Mouse (Mus musculus) brown adipose tissue, adult 24 weeks (tissue): ENCODE results near the gene Gcg. TPM values are rescaled to one million over a fixed set of nuclear protein-coding genes. Genes with fewer than 3 reads are reported as not detected.

Experiments
- H3K27ac ChIP-seq: fragments of 200-500 bp; replicated peaks from 2 replicates; pipeline ENCODE4 v1.5.1; 2012; ENCODE audit warnings: low read depth, mild to moderate bottlenecking, low read length
- H3K4me1 ChIP-seq: fragments of 200-500 bp; 2 replicates; pipeline ENCODE4 v1.6.1; 2012; ENCODE audit warnings: low read length, mixed read lengths; ENCODE audit not compliant: control insufficient read depth, insufficient read depth, insufficient read length
- H3K4me3 ChIP-seq: fragments of 200-500 bp; 2 replicates; pipeline ENCODE4 v1.5.1; 2012; ENCODE audit warnings: low read depth, mild to moderate bottlenecking, low read length, moderate library complexity; ENCODE audit not compliant: insufficient read depth
- polyA plus RNA-seq: library from polyadenylated mRNA; stranded (reverse); fragments of >200 nt; gene quantifications from 2 replicates; pipeline ENCODE4 v1.2.4, GENCODE M21; 2012; ENCODE audit not compliant: missing spikeins, insufficient read depth, insufficient read length

Gene Gcg
- polyA plus RNA-seq, 1 experiment = not detected

DNA sequence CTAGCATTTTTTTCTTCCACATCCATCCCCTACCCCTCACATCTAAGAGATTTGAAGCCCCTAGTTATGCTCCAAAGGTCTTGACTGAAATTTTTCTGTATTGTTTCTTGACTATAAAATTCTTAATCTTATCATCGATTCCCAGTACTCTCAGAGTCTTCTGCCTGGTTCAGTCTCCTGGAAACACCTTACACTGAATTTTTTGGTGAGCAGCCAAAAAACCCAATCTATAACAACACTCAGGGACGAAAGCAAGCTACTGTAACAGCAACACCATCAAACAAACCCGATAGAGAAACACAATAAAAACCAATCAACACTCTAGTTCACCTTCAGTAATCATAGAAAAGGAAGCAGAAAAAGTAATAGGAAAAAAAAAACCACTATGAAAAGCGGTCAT is 43.4 kb downstream of the Gcg start:
- Histone ChIP-seq H3K4me3 (no peak overlapping the region), H3K27ac (no peak overlapping the region), H3K4me1 (peaks cover 4% of the 10 kb centered on the region; the same call in 1 of the 2 replicates)

DNA sequence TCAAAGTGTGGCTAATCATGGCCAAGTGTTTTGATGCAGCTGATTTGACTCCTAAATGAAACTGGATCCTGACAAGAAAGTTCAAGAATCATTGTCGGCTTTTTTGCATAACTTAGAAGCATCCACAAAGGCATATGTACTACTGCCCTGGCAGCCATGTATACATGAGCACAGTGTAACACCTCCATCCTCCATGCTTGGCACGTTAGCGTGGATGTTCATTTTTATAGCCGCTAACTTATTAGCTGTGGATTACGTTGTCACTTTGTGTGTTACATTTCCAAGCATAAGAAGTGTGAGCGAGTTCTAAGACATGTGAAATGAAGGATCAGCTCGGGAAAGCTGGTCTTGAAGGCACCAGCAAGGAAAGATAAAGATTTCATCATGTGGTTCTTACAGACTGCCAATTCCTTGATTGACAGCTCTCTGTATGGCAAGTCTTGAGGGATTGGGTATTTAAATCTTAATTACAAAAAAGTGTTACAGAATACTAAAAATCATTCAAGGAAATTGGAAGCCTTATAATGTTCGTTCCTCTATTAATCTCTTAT is 52.1 kb downstream of the Gcg start:
- Histone ChIP-seq H3K4me3 (no peak overlapping the region), H3K27ac (no peak overlapping the region), H3K4me1 (no peaks in the 10 kb centered on the region)

DNA sequence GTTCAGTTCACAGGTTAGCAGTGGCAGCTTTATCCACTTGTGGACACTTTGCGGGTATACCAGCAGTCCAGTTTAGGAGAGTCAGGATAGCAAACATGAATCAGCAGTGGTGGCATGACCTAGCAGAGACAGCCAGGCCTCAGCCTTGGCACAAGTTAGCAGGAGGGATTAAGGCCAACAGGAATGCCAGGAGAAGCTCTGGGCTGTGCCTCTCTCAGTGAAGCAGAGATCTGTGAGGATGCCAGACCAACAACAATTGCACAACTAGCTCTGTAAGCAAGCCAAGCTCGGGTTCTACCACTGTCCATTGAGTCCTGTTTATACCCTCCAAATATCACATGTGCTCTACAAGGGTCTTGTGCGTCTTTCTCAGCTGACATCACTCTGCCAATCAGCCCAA is 57.5 kb downstream of the Gcg start:
- no peaks in the 10 kb centered on the region for H3K4me1 ChIP-seq
- no peak overlapping the region for H3K27ac ChIP-seq
- no peak overlapping the region for H3K4me3 ChIP-seq

Other genes starting within 250 kb of the Gcg start
- gene Dpp4, start 71.4 kb downstream of the Gcg start, polyA plus RNA-seq = 2.0 and 4.7 TPM in 2 replicates
- 5.6 and 7.5 TPM in 2 replicates for gene Fap, start 90.4 kb upstream of the Gcg start, polyA plus RNA-seq
- gene Ifih1, start 162.6 kb upstream of the Gcg start, polyA plus RNA-seq = 4.4 and 6.1 TPM in 2 replicates
- 1.5 and 1.9 TPM in 2 replicates for gene Gca, start 180.6 kb upstream of the Gcg start, polyA plus RNA-seq